Mouse (Mus musculus) B cell, adult 62 days (primary cell): Measurements from ENCODE around the gene Rab25. TPM values are rescaled to one million over a fixed set of nuclear protein-coding genes. Genes with fewer than 3 reads are reported as not detected.

Experiments
- total RNA-seq: library from RNA; stranded (reverse); gene quantifications from 4 replicates; pipeline ENCODE4 v1.2.4, GENCODE M21; 2023

Gene Rab25
- total RNA-seq, result 0.82 to 2.1 TPM (median 1.1 TPM) in 3 of 4 replicates, not detected in the other

DNA sequence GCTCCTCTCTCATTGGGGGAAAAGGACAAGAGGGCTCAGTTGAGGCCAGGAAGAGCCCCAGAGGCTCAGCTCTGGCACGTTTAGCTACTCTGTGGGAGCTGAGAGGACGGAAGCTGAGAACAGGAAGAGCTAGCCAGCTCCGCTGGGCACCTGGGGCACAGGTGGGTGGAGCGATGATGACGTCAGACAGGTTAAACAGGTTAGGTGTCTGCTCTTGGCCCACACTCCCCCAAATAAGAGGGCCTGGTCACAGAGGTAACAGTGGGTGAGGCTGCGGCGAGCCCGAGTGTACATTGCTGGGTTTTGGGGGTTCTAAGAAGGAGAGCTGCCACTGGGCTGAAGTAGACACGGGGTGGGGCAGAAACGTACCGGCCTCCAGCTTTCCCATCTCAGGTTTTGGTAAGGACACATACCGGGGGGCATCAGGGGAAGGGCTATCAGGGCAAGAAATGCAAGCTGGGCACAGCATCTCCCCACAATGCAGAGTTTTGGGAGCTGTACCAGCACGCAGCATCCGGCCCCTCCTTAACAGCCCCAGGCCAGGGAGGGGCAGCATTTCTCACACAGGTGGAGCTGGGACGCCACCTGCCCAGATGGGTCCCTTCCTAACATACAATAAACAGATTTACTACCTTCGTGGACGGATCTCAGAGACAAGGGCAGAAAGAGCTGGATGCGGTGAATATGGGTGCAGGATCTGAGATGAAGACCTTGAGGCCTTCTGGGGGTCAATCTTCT is at the start of gene Rab25:
Rab25 (minus strand) TSS at position 121 of the 738 bp plus-strand sequence.

DNA sequence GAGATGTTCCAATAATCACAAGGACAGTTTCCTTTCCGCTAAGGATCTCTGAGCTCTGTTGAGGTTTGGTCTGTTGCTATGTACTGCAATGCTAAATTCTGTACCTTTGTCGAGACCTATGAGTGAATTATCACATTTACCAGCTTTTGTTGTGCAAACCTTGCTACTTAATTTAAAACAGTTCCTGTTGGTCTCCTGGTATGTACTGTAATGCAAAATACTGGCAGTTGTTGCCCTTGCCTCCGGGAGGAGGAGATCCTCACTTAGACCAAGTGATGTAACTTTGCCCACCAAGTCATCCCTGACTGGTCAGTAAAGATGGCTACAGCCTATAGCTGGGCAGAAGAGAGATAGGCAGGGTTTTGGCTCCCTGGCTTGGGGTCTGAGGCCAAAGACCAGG is 27.4 kb upstream of the Rab25 start, which contains the start of gene Ssr2:
Ssr2 (plus strand) TSS at position 337 of the 400 bp plus-strand sequence.

DNA sequence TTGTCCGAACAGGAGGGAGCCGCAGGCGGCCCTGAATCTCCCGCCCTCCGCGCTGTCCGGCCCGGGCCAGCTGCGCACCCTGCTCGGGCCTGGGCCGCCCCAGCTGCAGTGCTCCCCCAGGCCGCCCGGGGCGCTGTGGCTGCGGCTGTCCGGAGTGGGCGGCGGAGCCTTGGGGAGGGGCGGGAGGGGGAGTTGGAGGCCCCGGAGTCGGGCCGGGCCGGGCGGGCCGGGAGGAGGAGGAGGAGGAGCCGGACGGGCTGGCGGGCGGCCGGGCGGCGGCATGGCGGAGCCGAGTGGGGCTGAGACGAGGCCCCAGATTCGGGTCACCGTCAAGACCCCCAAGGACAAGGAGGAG is 5.4 kb upstream of the Rab25 start, which contains the start of gene Ubqln4:
Ubqln4 (plus strand) TSS at position 234 of the 355 bp plus-strand sequence.

DNA sequence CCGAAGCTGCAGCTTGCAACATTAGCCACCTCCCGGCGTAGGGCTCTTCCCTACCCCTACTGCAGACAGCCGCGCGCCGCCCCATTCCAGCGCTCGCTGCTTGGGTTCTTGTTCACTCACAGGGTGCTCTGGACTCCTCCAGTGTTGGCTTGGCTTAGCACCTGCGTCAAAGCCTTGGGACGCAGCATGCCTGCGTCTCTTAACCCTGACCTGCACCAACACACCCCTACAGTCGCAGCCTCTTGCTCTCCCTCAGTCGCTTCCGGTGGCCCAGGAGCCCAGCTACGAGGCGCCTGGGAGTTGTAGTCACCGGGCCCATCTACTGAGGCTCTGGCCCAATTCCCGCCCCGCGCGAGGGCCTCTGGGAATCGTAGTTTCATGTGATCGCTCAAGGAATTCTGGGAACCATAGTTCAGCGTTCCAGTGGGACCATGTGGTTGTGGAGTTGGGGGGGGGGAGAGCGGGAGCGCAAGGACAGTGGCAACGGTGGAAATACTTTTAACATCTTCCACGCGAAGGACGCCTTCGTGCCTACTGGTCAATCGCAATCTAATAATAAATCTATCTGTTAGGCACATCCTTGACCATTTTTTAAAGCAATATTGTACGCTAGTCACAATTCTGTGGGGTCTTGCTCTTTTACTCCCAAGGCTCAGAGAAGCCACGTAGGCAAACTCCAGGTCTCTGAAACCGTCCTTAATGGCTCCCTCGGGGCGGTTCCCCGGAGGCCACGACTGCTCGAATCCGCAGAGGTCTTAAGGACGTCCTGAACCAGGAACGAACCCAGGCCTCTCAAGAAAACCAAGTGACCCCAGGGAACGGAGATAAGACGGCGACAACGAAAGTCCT is 4.8 kb upstream of the Rab25 start, which contains the start of gene Lamtor2:
Lamtor2 (minus strand) TSS at position 399 of the 849 bp plus-strand sequence.

DNA sequence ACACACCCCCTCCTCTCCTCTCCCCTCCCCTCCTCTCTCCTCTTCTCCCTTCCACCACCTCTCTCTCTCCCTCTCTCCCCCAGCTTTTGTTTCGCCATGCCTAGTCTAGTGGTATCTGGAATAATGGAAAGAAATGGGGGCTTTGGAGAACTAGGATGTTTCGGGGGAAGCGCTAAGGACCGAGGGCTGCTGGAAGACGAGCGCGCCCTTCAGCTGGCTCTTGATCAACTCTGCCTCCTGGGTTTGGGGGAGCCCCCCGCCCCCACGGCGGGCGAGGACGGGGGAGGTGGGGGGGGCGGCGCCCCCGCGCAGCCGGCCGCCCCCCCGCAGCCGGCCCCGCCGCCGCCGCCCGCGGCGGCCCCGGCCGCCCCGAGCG is 15.8 kb downstream of the Rab25 start, which contains the start of gene Mex3a:
Mex3a (plus strand) TSS at position 97 of the 376 bp plus-strand sequence.

DNA sequence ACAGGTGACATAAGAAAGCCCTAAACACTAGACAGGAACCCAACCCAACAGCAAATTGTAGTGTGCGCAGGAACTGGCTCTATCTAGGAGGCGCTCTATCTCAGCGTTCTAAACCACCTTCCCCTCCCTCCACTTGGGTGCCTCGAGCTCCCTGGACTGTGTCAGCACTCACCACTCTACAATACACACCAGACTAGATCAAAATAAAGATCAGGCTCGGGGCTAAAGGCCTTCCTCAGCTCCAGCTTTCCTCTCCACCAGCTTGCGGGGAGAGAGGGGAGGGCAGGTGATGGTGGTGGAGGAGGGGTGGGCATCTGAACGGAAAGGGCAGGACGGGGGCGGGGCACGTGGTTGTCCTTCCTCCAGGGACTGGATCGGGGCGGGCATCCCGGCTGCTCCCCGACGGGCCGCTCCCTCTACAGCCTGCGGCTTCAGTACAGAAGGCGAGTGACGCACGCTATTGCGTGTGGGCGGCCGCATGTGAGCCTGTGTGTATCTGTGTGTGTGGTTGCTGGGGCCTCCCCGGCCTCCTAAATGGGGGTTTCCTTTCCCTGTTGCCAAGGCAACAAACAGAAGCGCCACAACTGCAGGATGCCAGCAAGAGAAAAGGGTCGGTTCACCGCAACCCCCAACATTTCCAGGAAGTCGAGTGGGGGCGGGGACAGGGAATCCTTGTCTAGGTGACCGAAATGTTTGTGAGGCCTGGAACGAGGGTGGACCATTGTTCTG is 38.2 kb downstream of the Rab25 start, which contains the start of gene Lmna:
Lmna (minus strand) TSS at position 265 of the 729 bp plus-strand sequence.

Other genes with a start within 250 kb of the Rab25 start
- 124 to 147 TPM (median 133 TPM) in 4 replicates for gene Glmp, start 223.3 kb downstream of the Rab25 start, total RNA-seq
- 0.37 to 2.3 TPM (median 1.8 TPM) in 4 replicates for gene Tmem79, start 212.2 kb downstream of the Rab25 start, total RNA-seq
- 107 to 116 TPM (median 112 TPM) in 4 replicates for gene Smg5, start 212.0 kb downstream of the Rab25 start, total RNA-seq
- 0.73 to 1.7 TPM (median 1.3 TPM) in 4 replicates for gene Paqr6, start 183.7 kb downstream of the Rab25 start, total RNA-seq
- 1.2 TPM in 1 of 4 replicates, not detected in the others for gene Bglap3, start 175.6 kb downstream of the Rab25 start, total RNA-seq
- not detected in 4 replicates for gene Bglap2, start 169.6 kb downstream of the Rab25 start, total RNA-seq
- gene Bglap, start 163.8 kb downstream of the Rab25 start, total RNA-seq, result not detected in 4 replicates
- gene Pmf1, start 138.0 kb downstream of the Rab25 start, total RNA-seq, result 65.0 to 68.1 TPM (median 67.2 TPM) in 4 replicates
- 19.0 to 22.3 TPM (median 20.2 TPM) in 4 replicates for gene Slc25a44, start 123.2 kb downstream of the Rab25 start, total RNA-seq
- gene Sema4a, start 87.1 kb downstream of the Rab25 start, total RNA-seq, result 0.63 to 2.0 TPM (median 1.4 TPM) in 4 replicates
- gene Lmna, start 38.3 kb downstream of the Rab25 start, total RNA-seq, result 24.0 to 27.8 TPM (median 25.7 TPM) in 4 replicates
- gene Mex3a, start 15.9 kb downstream of the Rab25 start, total RNA-seq, result 1.2 to 1.5 TPM (median 1.4 TPM) in 4 replicates
- gene Lamtor2, start 4.8 kb upstream of the Rab25 start, total RNA-seq, result 80.5 to 103 TPM (median 86.2 TPM) in 4 replicates
- 43.5 to 47.4 TPM (median 45.2 TPM) in 4 replicates for gene Ubqln4, start 5.5 kb upstream of the Rab25 start, total RNA-seq
- gene Ssr2, start 27.6 kb upstream of the Rab25 start, total RNA-seq, result 59.8 to 67.5 TPM (median 65.0 TPM) in 4 replicates
- gene Arhgef2, start 57.7 kb upstream of the Rab25 start, total RNA-seq, result 219 to 260 TPM (median 245 TPM) in 4 replicates
- gene Rxfp4, start 104.8 kb upstream of the Rab25 start, total RNA-seq, result not detected in 4 replicates
- gene Khdc4, start 137.5 kb upstream of the Rab25 start, total RNA-seq, result 110 to 122 TPM (median 116 TPM) in 4 replicates
- 28.0 to 31.3 TPM (median 29.3 TPM) in 4 replicates for gene Rit1, start 168.5 kb upstream of the Rab25 start, total RNA-seq
- 2.9 to 4.0 TPM (median 3.5 TPM) in 4 replicates for gene Syt11, start 226.9 kb upstream of the Rab25 start, total RNA-seq